Mouse (Mus musculus): Measurements from ENCODE around the gene Polr1e. TPM values are rescaled to one million over a fixed set of nuclear protein-coding genes. Genes with fewer than 3 reads are reported as not detected.
"Not testable (repeated sequence)": the region's sequence is repeated elsewhere in the genome, so short reads cannot be mapped to it uniquely, and the experiment has no call there.

Gene Polr1e
- polyA plus RNA-seq, 1 experiment from 2014 or later = 55.6 TPM

GRCm38 (mm10) chr4:45039546-45039945 lies 21.2 kb downstream of the Polr1e start:
- not testable (repeated sequence) for H3K4me3 ChIP-seq; H3K27ac ChIP-seq; H3K27me3 ChIP-seq (ENCODE audit: insufficient read depth, poor library complexity, severe bottlenecking); DNase-seq (ENCODE audit: low spot score); H3K4me1 ChIP-seq (replicated peaks); H3K9me3 ChIP-seq
- peaks cover 70% of the 10 kb centered on the region for H3K36me3 ChIP-seq
- WGBS = 94% methylated on average over 7 of the region's 7 CpGs

- Histone ChIP-seq H3K4me3 (no peak overlapping the region), H3K9me3 (no peaks in the 10 kb centered on the region), H3K27me3 (ENCODE audit: insufficient read depth, poor library complexity, severe bottlenecking) (no peaks in the 10 kb centered on the region), H3K27ac (no peak overlapping the region), H3K36me3 (peaks cover 70% of the 10 kb centered on the region), H3K4me1 (replicated peaks) (no peaks in the 10 kb centered on the region)
- DNase-seq (ENCODE audit: low spot score) = no peak
- 84% methylated on average over 7 of the region's 7 CpGs for WGBS
Observed at GRCm38 (mm10) chr4:45040795-45041194, 22.4 kb downstream of the Polr1e start.

GRCm38 (mm10) chr4:45046679-45047078 lies 28.3 kb downstream of the Polr1e start:
- Histone ChIP-seq H3K36me3 (peaks cover 75% of the 10 kb centered on the region), H3K4me1 (replicated peaks) (no peaks in the 10 kb centered on the region), H3K4me3 (no peak overlapping the region), H3K27ac (no peak overlapping the region), H3K9me3 (no peaks in the 10 kb centered on the region), H3K27me3 (ENCODE audit: insufficient read depth, poor library complexity, severe bottlenecking) (no peaks in the 10 kb centered on the region)
- 97% methylated on average over 5 of the region's 5 CpGs for WGBS
- DNase-seq (ENCODE audit: low spot score) = no peak

GRCm38 (mm10) chr4:45047286-45047887 lies 29.0 kb downstream of the Polr1e start:
- Histone ChIP-seq H3K4me1 (replicated peaks) (no peaks in the 10 kb centered on the region), H3K4me3 (no peak overlapping the region), H3K9me3 (no peaks in the 10 kb centered on the region), H3K27me3 (ENCODE audit: insufficient read depth, poor library complexity, severe bottlenecking) (no peaks in the 10 kb centered on the region), H3K27ac (no peak overlapping the region), H3K36me3 (peaks cover 71% of the 10 kb centered on the region)
- no peak for DNase-seq (ENCODE audit: low spot score)
- 86% methylated on average over 9 of the region's 9 CpGs for WGBS

- Histone ChIP-seq H3K36me3 (peaks cover 71% of the 10 kb centered on the region), H3K4me3 (no peak overlapping the region), H3K27me3 (ENCODE audit: insufficient read depth, poor library complexity, severe bottlenecking) (no peaks in the 10 kb centered on the region), H3K4me1 (replicated peaks) (no peaks in the 10 kb centered on the region), H3K9me3 (no peaks in the 10 kb centered on the region), H3K27ac (no peak overlapping the region)
- no peak for DNase-seq (ENCODE audit: low spot score)
- 81% methylated on average over 9 of the region's 9 CpGs for WGBS
Observed at GRCm38 (mm10) chr4:45047956-45048355, 29.6 kb downstream of the Polr1e start.

GRCm38 (mm10) chr4:45054862-45055261 lies 36.5 kb downstream of the Polr1e start:
- H3K4me1 ChIP-seq (replicated peaks) = no peaks in the 10 kb centered on the region
- H3K4me3 ChIP-seq = no peak overlapping the region
- H3K27me3 ChIP-seq (ENCODE audit: insufficient read depth, poor library complexity, severe bottlenecking) = no peaks in the 10 kb centered on the region
- DNase-seq (ENCODE audit: low spot score) = no peak
- no peaks in the 10 kb centered on the region for H3K9me3 ChIP-seq
- H3K27ac ChIP-seq = no peak overlapping the region
- 49% methylated on average over 3 of the region's 3 CpGs for WGBS
- peaks cover 52% of the 10 kb centered on the region for H3K36me3 ChIP-seq

- H3K4me3 ChIP-seq = no peak overlapping the region
- peaks cover 52% of the 10 kb centered on the region for H3K36me3 ChIP-seq
- no peak overlapping the region for H3K27ac ChIP-seq
- 93% methylated on average over 8 of the region's 8 CpGs for WGBS
- H3K27me3 ChIP-seq (ENCODE audit: insufficient read depth, poor library complexity, severe bottlenecking) = no peaks in the 10 kb centered on the region
- DNase-seq (ENCODE audit: low spot score) = no peak
- no peaks in the 10 kb centered on the region for H3K4me1 ChIP-seq (replicated peaks)
- no peaks in the 10 kb centered on the region for H3K9me3 ChIP-seq
Observed at GRCm38 (mm10) chr4:45055451-45055850, 37.1 kb downstream of the Polr1e start.

- WGBS = 93% methylated on average over 1 of the region's 1 CpGs
- H3K36me3 ChIP-seq = peaks cover 34% of the 10 kb centered on the region
- not testable (repeated sequence) for H3K9me3 ChIP-seq; H3K4me1 ChIP-seq (replicated peaks); H3K4me3 ChIP-seq; DNase-seq (ENCODE audit: low spot score); H3K27ac ChIP-seq; H3K27me3 ChIP-seq (ENCODE audit: insufficient read depth, poor library complexity, severe bottlenecking)
Observed at GRCm38 (mm10) chr4:45063836-45064235, 45.5 kb downstream of the Polr1e start.

- Histone ChIP-seq H3K27me3 (ENCODE audit: insufficient read depth, poor library complexity, severe bottlenecking) (no peaks in the 10 kb centered on the region), H3K36me3 (peaks cover 28% of the 10 kb centered on the region), H3K4me3 (no peak overlapping the region), H3K27ac (no peak overlapping the region), H3K4me1 (replicated peaks) (0 out of 2 replicates have a peak, but pooled peaks cover 9% of the 10 kb centered on the region), H3K9me3 (no peaks in the 10 kb centered on the region)
- no peak for DNase-seq (ENCODE audit: low spot score)
- 95% methylated on average over 2 of the region's 2 CpGs for WGBS
Observed at GRCm38 (mm10) chr4:45064577-45064976, 46.2 kb downstream of the Polr1e start.

GRCm38 (mm10) chr4:45066036-45066730 lies 47.8 kb downstream of the Polr1e start:
- no peak for DNase-seq (ENCODE audit: low spot score)
- H3K27ac ChIP-seq = no peak overlapping the region
- H3K36me3 ChIP-seq = peaks cover 12% of the 10 kb centered on the region
- H3K4me3 ChIP-seq = no peak overlapping the region
- 0 out of 2 replicates have a peak, but pooled peaks cover 9% of the 10 kb centered on the region for H3K4me1 ChIP-seq (replicated peaks)
- H3K27me3 ChIP-seq (ENCODE audit: insufficient read depth, poor library complexity, severe bottlenecking) = no peaks in the 10 kb centered on the region
- no peaks in the 10 kb centered on the region for H3K9me3 ChIP-seq
- WGBS = 64% methylated on average over 2 of the region's 2 CpGs

- Histone ChIP-seq H3K36me3 (no peaks in the 10 kb centered on the region), H3K4me1 (replicated peaks) (peaks cover 23% of the 10 kb centered on the region), H3K9me3 (no peaks in the 10 kb centered on the region), H3K4me3 (no peak overlapping the region), H3K27me3 (ENCODE audit: insufficient read depth, poor library complexity, severe bottlenecking) (no peaks in the 10 kb centered on the region), H3K27ac (no peak overlapping the region)
- WGBS = 83% methylated on average over 4 of the region's 4 CpGs
- no peak for DNase-seq (ENCODE audit: low spot score)
Observed at GRCm38 (mm10) chr4:45067742-45068141, 49.4 kb downstream of the Polr1e start.

GRCm38 (mm10) chr4:45072261-45072973 lies 54.0 kb downstream of the Polr1e start:
- WGBS = 75% methylated on average over 15 of the region's 15 CpGs
- Histone ChIP-seq H3K4me1 (replicated peaks) (peaks cover 22% of the 10 kb centered on the region), H3K27me3 (ENCODE audit: insufficient read depth, poor library complexity, severe bottlenecking) (no peaks in the 10 kb centered on the region), H3K4me3 (no peak overlapping the region), H3K27ac (no peak overlapping the region), H3K9me3 (no peaks in the 10 kb centered on the region), H3K36me3 (no peaks in the 10 kb centered on the region)
- no peak for DNase-seq (ENCODE audit: low spot score)

- Histone ChIP-seq H3K4me3 (no peak overlapping the region), H3K27ac (no peak overlapping the region), H3K36me3 (peaks cover 5% of the 10 kb centered on the region), H3K27me3 (ENCODE audit: insufficient read depth, poor library complexity, severe bottlenecking) (no peaks in the 10 kb centered on the region), H3K9me3 (no peaks in the 10 kb centered on the region), H3K4me1 (replicated peaks) (peaks cover 17% of the 10 kb centered on the region)
- no peak for DNase-seq (ENCODE audit: low spot score)
- 82% methylated on average over 6 of the region's 6 CpGs for whole genome bisulfite sequencing
Observed at GRCm38 (mm10) chr4:45073544-45073943, 55.2 kb downstream of the Polr1e start.
